Mouse (Mus musculus) hindbrain, embryonic 11.5 days (tissue): ENCODE measurements around the gene Kazn. TPM values are rescaled to one million over a fixed set of nuclear protein-coding genes. Genes with fewer than 3 reads are reported as not detected.

Experiments
- ATAC-seq: fragments of 200-750 bp; cut with Nextera tagmentation; 2 replicates; pipeline ENCODE4 v1.8.0; 2017; ENCODE audit warnings: mild to moderate bottlenecking, moderate TSS enrichment, moderate library complexity; ENCODE audit not compliant: low FRiP score
- DNase-seq: peaks from one replicate; pipeline ENCODE4 v3.0.0-alpha.2; 2015; ENCODE audit warnings: low spot score
- H3K27ac ChIP-seq: fragments of 300-500 bp; sonication (generic); 2 replicates; pipeline ENCODE4 v1.5.1; 2014; ENCODE audit warnings: mild to moderate bottlenecking, low read depth, low read length
- H3K27me3 ChIP-seq: fragments of 300-500 bp; sonication (generic); 2 replicates; pipeline ENCODE4 v1.6.1; 2014; ENCODE audit warnings: mild to moderate bottlenecking, low read length, moderate library complexity, mixed read lengths; ENCODE audit not compliant: control insufficient read depth, insufficient read depth
- H3K36me3 ChIP-seq: fragments of 300-500 bp; sonication (generic); 2 replicates; pipeline ENCODE4 v1.6.1; 2014; ENCODE audit warnings: mild to moderate bottlenecking, low read length, moderate library complexity, mixed read lengths; ENCODE audit not compliant: control insufficient read depth, insufficient read depth
- H3K4me1 ChIP-seq: fragments of 300-500 bp; sonication (generic); replicated peaks from 2 replicates; pipeline ENCODE4 v1.6.1; 2014; ENCODE audit warnings: low read length, mixed read lengths; ENCODE audit not compliant: control insufficient read depth, insufficient read depth
- H3K4me2 ChIP-seq: fragments of 300-500 bp; sonication (generic); replicated peaks from 2 replicates; pipeline ENCODE4 v1.6.1; 2014; ENCODE audit warnings: mild to moderate bottlenecking, low read depth, low read length
- H3K4me3 ChIP-seq: fragments of 300-500 bp; sonication (generic); 2 replicates; pipeline ENCODE4 v1.5.1; 2014; ENCODE audit warnings: low read depth, low read length
- H3K9ac ChIP-seq: fragments of 300-500 bp; sonication (generic); 2 replicates; pipeline ENCODE4 v1.6.1; 2014; ENCODE audit warnings: low read depth, low read length
- H3K9me3 ChIP-seq: fragments of 300-500 bp; sonication (generic); 2 replicates; pipeline ENCODE4 v1.6.1; 2016; ENCODE audit warnings: low read length; ENCODE audit not compliant: control insufficient read depth
- WGBS: fragments of 180-500 bp; shearing (Covaris S2); extraction: QIAGEN DNeasy Blood & Tissue Kit; methylation state at CpG from one replicate; pipeline ENCODE4 v1.1.7; 2014; 5-methylcytosine and 5-hydroxymethylcytosine counted together
- polyA plus RNA-seq: library from polyadenylated mRNA; unstranded; fragments of >200 nt; fragmentation: Nextera tagmentation; extraction: Ambion mirVana; gene quantifications from 2 replicates; pipeline ENCODE4 v1.2.1, GENCODE M21; 2014

The Kazn gene
- polyA plus RNA-seq, 1 experiment from 2014 or later: 11.8 TPM

GRCm38 (mm10) chr4:142248426-142248825 is 9.2 kb upstream of the Kazn start:
- H3K9ac ChIP-seq: no peak overlapping the region
- no peaks in the 10 kb centered on the region for H3K36me3 ChIP-seq
- DNase-seq (peak; percentile 94), ATAC-seq (peak; percentile 29; the same call in 1 of the 2 replicates)
- H3K4me3 ChIP-seq: no peak overlapping the region
- no peak overlapping the region for H3K4me2 ChIP-seq
- H3K4me1 ChIP-seq: no peaks in the 10 kb centered on the region
- WGBS: 10% methylated on average over 5 of the region's 5 CpGs
- no peaks in the 10 kb centered on the region for H3K9me3 ChIP-seq
- no peak overlapping the region for H3K27ac ChIP-seq
- no peaks in the 10 kb centered on the region for H3K27me3 ChIP-seq

GRCm38 (mm10) chr4:142246698-142247097 is 7.5 kb upstream of the Kazn start:
- DNase-seq (no peak), ATAC-seq (no peak)
- H3K9ac ChIP-seq: no peak overlapping the region
- H3K4me3 ChIP-seq: no peak overlapping the region
- no peak overlapping the region for H3K27ac ChIP-seq
- WGBS: 33% methylated on average over 5 of the region's 5 CpGs
- H3K36me3 ChIP-seq: no peaks in the 10 kb centered on the region
- H3K27me3 ChIP-seq: no peaks in the 10 kb centered on the region
- no peaks in the 10 kb centered on the region for H3K4me1 ChIP-seq
- no peaks in the 10 kb centered on the region for H3K9me3 ChIP-seq
- no peak overlapping the region for H3K4me2 ChIP-seq

- no peak for DNase-seq
- WGBS: 86% methylated on average over 5 of the region's 5 CpGs
- H3K36me3 ChIP-seq: no peaks in the 10 kb centered on the region
These were observed 5.4 kb upstream of the Kazn start for GRCm38 (mm10) chr4:142244641-142245040.

GRCm38 (mm10) chr4:142242750-142243383 is 3.7 kb upstream of the Kazn start:
- DNase-seq (no peak), ATAC-seq (no peak)
- 87% methylated on average over 6 of the region's 6 CpGs for WGBS
- H3K9ac ChIP-seq: no peak overlapping the region
- H3K4me1 ChIP-seq: peaks cover 8% of the 10 kb centered on the region
- H3K27me3 ChIP-seq: no peaks in the 10 kb centered on the region
- H3K27ac ChIP-seq: no peak overlapping the region
- no peak overlapping the region for H3K4me2 ChIP-seq
- no peak overlapping the region for H3K4me3 ChIP-seq
- no peaks in the 10 kb centered on the region for H3K36me3 ChIP-seq
- H3K9me3 ChIP-seq: no peaks in the 10 kb centered on the region

More at GRCm38 (mm10) chr4:142244641-142245040, 5.4 kb upstream of the Kazn start:
- Histone ChIP-seq H3K4me1 (peaks cover 4% of the 10 kb centered on the region; the same call in 1 of the 2 replicates), H3K27me3 (no peaks in the 10 kb centered on the region), H3K4me3 (no peak overlapping the region), H3K27ac (no peak overlapping the region), H3K9me3 (no peaks in the 10 kb centered on the region), H3K4me2 (no peak overlapping the region), H3K9ac (no peak overlapping the region)
- no peak for ATAC-seq

GRCm38 (mm10) chr4:142242164-142242563 is 3.0 kb upstream of the Kazn start:
- Histone ChIP-seq H3K4me3 (no peak overlapping the region), H3K4me1 (peaks cover 8% of the 10 kb centered on the region), H3K27me3 (no peaks in the 10 kb centered on the region), H3K9me3 (no peaks in the 10 kb centered on the region), H3K9ac (no peak overlapping the region), H3K4me2 (no peak overlapping the region), H3K36me3 (no peaks in the 10 kb centered on the region), H3K27ac (no peak overlapping the region)
- no peak for ATAC-seq
- no peak for DNase-seq
- WGBS: 88% methylated on average over 4 of the region's 4 CpGs

- ATAC-seq (no peak), DNase-seq (no peak)
- peaks cover 8% of the 10 kb centered on the region for H3K4me1 ChIP-seq
- no peak overlapping the region for H3K9ac ChIP-seq
- H3K27ac ChIP-seq: no peak overlapping the region
- no peak overlapping the region for H3K4me2 ChIP-seq
- H3K27me3 ChIP-seq: no peaks in the 10 kb centered on the region
- H3K4me3 ChIP-seq: no peak overlapping the region
- no peaks in the 10 kb centered on the region for H3K36me3 ChIP-seq
- 42% methylated on average over 5 of the region's 5 CpGs for WGBS
- H3K9me3 ChIP-seq: no peaks in the 10 kb centered on the region
These were observed 1.7 kb upstream of the Kazn start for GRCm38 (mm10) chr4:142240874-142241273.

GRCm38 (mm10) chr4:142238486-142239239 is 538 bp downstream of the Kazn start:
- Histone ChIP-seq H3K27ac (no peak overlapping the region), H3K4me1 (peaks cover 8% of the 10 kb centered on the region)
- ATAC-seq: peak; percentile 73

GRCm38 (mm10) chr4:142238041-142238440 is 1.2 kb downstream of the Kazn start:
- Histone ChIP-seq H3K4me3 (peak overlapping the region; percentile 68; the same call in 1 of the 2 replicates), H3K9ac (no peak overlapping the region), H3K4me2 (peak overlapping the region; percentile 97), H3K27ac (no peak overlapping the region), H3K36me3 (no peaks in the 10 kb centered on the region), H3K27me3 (no peaks in the 10 kb centered on the region), H3K9me3 (no peaks in the 10 kb centered on the region), H3K4me1 (peaks cover 8% of the 10 kb centered on the region)
- 22% methylated on average over 14 of the region's 14 CpGs for WGBS
- DNase-seq (no peak), ATAC-seq (no peak)

More at GRCm38 (mm10) chr4:142238486-142239239, 538 bp downstream of the Kazn start:
- Histone ChIP-seq H3K4me3 (peak overlapping the region; percentile 68), H3K36me3 (no peaks in the 10 kb centered on the region), H3K9me3 (no peaks in the 10 kb centered on the region), H3K9ac (peak overlapping the region; percentile 71), H3K4me2 (peak overlapping the region; percentile 97), H3K27me3 (no peaks in the 10 kb centered on the region)
- DNase-seq: peak; percentile 70
- under 1% methylated on average over 65 of the region's 69 CpGs for WGBS

GRCm38 (mm10) chr4:142236681-142237080 is 2.5 kb downstream of the Kazn start:
- H3K4me2 ChIP-seq: no peak overlapping the region
- H3K4me3 ChIP-seq: no peak overlapping the region
- no peaks in the 10 kb centered on the region for H3K27me3 ChIP-seq
- no peak overlapping the region for H3K27ac ChIP-seq
- DNase-seq (no peak), ATAC-seq (no peak)
- no peaks in the 10 kb centered on the region for H3K36me3 ChIP-seq
- H3K9me3 ChIP-seq: no peaks in the 10 kb centered on the region
- WGBS: 84% methylated on average over 4 of the region's 4 CpGs
- peaks cover 8% of the 10 kb centered on the region for H3K4me1 ChIP-seq
- H3K9ac ChIP-seq: no peak overlapping the region
